Mouse (Mus musculus) gastrocnemius, adult 2 months (tissue): ENCODE measurements at regions not wholly inside any gene's neighbourhood (a gene's known extent, or its start where the extent isn't known, plus 50 kb on each side); places are given as distances from the start of the nearest gene placed in this dataset.

Experiments
- DNase-seq: peaks from one replicate; pipeline ENCODE4 v3.0.0; 2022
- H3K27ac ChIP-seq: fragments of 200-600 bp; 2 replicates; pipeline ENCODE4 v1.8.1; 2022; ENCODE audit warnings: mild to moderate bottlenecking
- H3K4me3 ChIP-seq: fragments of 200-600 bp; 2 replicates; pipeline ENCODE4 v1.8.1; 2022; ENCODE audit warnings: mild to moderate bottlenecking, moderate library complexity
- CTCF ChIP-seq: fragments of 200-600 bp; IDR thresholded peaks from 2 replicates; pipeline ENCODE4 v1.8.1; 2022; ENCODE audit warnings: antibody characterized with exemption, mild to moderate bottlenecking, moderate library complexity
- intact Hi-C: fragments of 180-260 bp; cut with DNase I; formaldehyde crosslinking; loops from one replicate; pipeline ENCODE4 v1.15.1; 2025

- H3K4me3 ChIP-seq, result no peak overlapping the region
- no peak overlapping the region for H3K27ac ChIP-seq
- intact Hi-C loops, result no loop called here
- no peak for TF ChIP-seq CTCF
- DNase-seq, result no peak
Measured at GRCm38 (mm10) chr9:98791709-98792108, 50.6 kb upstream of the Prr23a1 start.

- DNase-seq, result no peak
- H3K4me3 ChIP-seq, result no peak overlapping the region
- H3K27ac ChIP-seq, result no peak overlapping the region
- TF ChIP-seq CTCF, result no peak
- intact Hi-C loops, result no loop called here
Measured at GRCm38 (mm10) chr9:98773651-98774185, 68.6 kb upstream of the Prr23a1 start.

- no peak for DNase-seq
- TF ChIP-seq CTCF, result no peak
- Histone ChIP-seq H3K27ac (no peak overlapping the region), H3K4me3 (no peak overlapping the region)
- intact Hi-C loops, result no loop called here
Measured at GRCm38 (mm10) chr9:98773212-98773611, 69.1 kb upstream of the Prr23a1 start.

GRCm38 (mm10) chr9:98754764-98755163, 87.5 kb upstream of the Prr23a1 start:
- no peak overlapping the region for H3K4me3 ChIP-seq
- DNase-seq, result no peak
- H3K27ac ChIP-seq, result no peak overlapping the region
- intact Hi-C loops, result no loop called here
- TF ChIP-seq CTCF, result no peak

- TF ChIP-seq CTCF, result no peak
- no peak overlapping the region for H3K4me3 ChIP-seq
- no peak for DNase-seq
- intact Hi-C loops, result no loop called here
- no peak overlapping the region for H3K27ac ChIP-seq
Measured at GRCm38 (mm10) chr9:98753356-98753953, 88.8 kb upstream of the Prr23a1 start.

- TF ChIP-seq CTCF, result no peak
- H3K4me3 ChIP-seq, result no peak overlapping the region
- intact Hi-C loops, result no loop called here
- DNase-seq, result no peak
- no peak overlapping the region for H3K27ac ChIP-seq
Measured at GRCm38 (mm10) chr9:98743785-98744184, 98.5 kb upstream of the Prr23a1 start.

GRCm38 (mm10) chr9:98727276-98727860, 114.9 kb upstream of the Prr23a1 start:
- Histone ChIP-seq H3K27ac (no peak overlapping the region), H3K4me3 (no peak overlapping the region)
- intact Hi-C loops, result no loop called here
- no peak for DNase-seq
- TF ChIP-seq CTCF, result no peak

GRCm38 (mm10) chr9:98726638-98727037, 115.7 kb upstream of the Prr23a1 start:
- no peak overlapping the region for H3K27ac ChIP-seq
- no peak overlapping the region for H3K4me3 ChIP-seq
- no peak for TF ChIP-seq CTCF
- intact Hi-C loops, result no loop called here
- DNase-seq, result no peak

- Histone ChIP-seq H3K27ac (no peak overlapping the region), H3K4me3 (no peak overlapping the region)
- no peak for DNase-seq
- no peak for TF ChIP-seq CTCF
- intact Hi-C loops, result no loop called here
Measured at GRCm38 (mm10) chr9:98722885-98723284, 119.4 kb upstream of the Prr23a1 start.

- intact Hi-C loops, result no loop called here
- Histone ChIP-seq H3K4me3 (no peak overlapping the region), H3K27ac (no peak overlapping the region)
- TF ChIP-seq CTCF, result no peak
- DNase-seq, result no peak
Measured at GRCm38 (mm10) chr9:98721381-98721780, 119.9 kb upstream of the Mrps22 start.

- no peak for TF ChIP-seq CTCF
- intact Hi-C loops, result no loop called here
- H3K27ac ChIP-seq, result no peak overlapping the region
- H3K4me3 ChIP-seq, result no peak overlapping the region
- no peak for DNase-seq
Measured at GRCm38 (mm10) chr9:98717701-98718270, 116.3 kb upstream of the Mrps22 start.

- DNase-seq, result no peak
- intact Hi-C loops, result no loop called here
- H3K4me3 ChIP-seq, result no peak overlapping the region
- no peak for TF ChIP-seq CTCF
- H3K27ac ChIP-seq, result no peak overlapping the region
Measured at GRCm38 (mm10) chr9:98714661-98715060, 113.2 kb upstream of the Mrps22 start.

- no peak for DNase-seq
- Histone ChIP-seq H3K4me3 (no peak overlapping the region), H3K27ac (no peak overlapping the region)
- intact Hi-C loops, result no loop called here
- TF ChIP-seq CTCF, result no peak
Measured at GRCm38 (mm10) chr9:98712826-98713225, 111.4 kb upstream of the Mrps22 start.

- no peak for TF ChIP-seq CTCF
- DNase-seq, result no peak
- no peak overlapping the region for H3K27ac ChIP-seq
- no peak overlapping the region for H3K4me3 ChIP-seq
- intact Hi-C loops, result no loop called here
Measured at GRCm38 (mm10) chr9:98712023-98712563, 110.6 kb upstream of the Mrps22 start.
